Mouse (Mus musculus) heart, embryonic 15.5 days (tissue): ENCODE results near the gene Hp1bp3. TPM values are rescaled to one million over a fixed set of nuclear protein-coding genes. Genes with fewer than 3 reads are reported as not detected.

Experiments
- ATAC-seq: fragments of 200-750 bp; cut with Nextera tagmentation; replicated peaks from 2 replicates; pipeline ENCODE4 v1.8.0; 2017; ENCODE audit warnings: low read depth, moderate TSS enrichment; ENCODE audit not compliant: insufficient number of reproducible peaks, insufficient read depth, low FRiP score
- H3K27ac ChIP-seq: fragments of 300-500 bp; sonication (generic); 2 replicates; pipeline ENCODE4 v1.5.1; 2015; ENCODE audit warnings: mild to moderate bottlenecking, inconsistent platforms
- H3K27me3 ChIP-seq: fragments of 300-500 bp; sonication (generic); 2 replicates; pipeline ENCODE4 v1.6.1; 2015; ENCODE audit warnings: inconsistent platforms
- H3K36me3 ChIP-seq: fragments of 300-500 bp; sonication (generic); 2 replicates; pipeline ENCODE4 v1.6.1; 2015; ENCODE audit warnings: mild to moderate bottlenecking, inconsistent platforms
- H3K4me1 ChIP-seq: fragments of 300-500 bp; sonication (generic); replicated peaks from 2 replicates; pipeline ENCODE4 v1.6.1; 2015; ENCODE audit warnings: inconsistent platforms
- H3K4me2 ChIP-seq: fragments of 300-500 bp; sonication (generic); 2 replicates; pipeline ENCODE4 v1.6.1; 2015; ENCODE audit warnings: inconsistent platforms, mild to moderate bottlenecking, moderate library complexity
- H3K4me3 ChIP-seq: fragments of 300-500 bp; sonication (generic); 2 replicates; pipeline ENCODE4 v1.5.1; 2015; ENCODE audit warnings: mild to moderate bottlenecking, inconsistent platforms
- H3K9ac ChIP-seq: fragments of 300-500 bp; sonication (generic); 2 replicates; pipeline ENCODE4 v1.6.1; 2015; ENCODE audit warnings: mild to moderate bottlenecking, inconsistent platforms
- H3K9me3 ChIP-seq: fragments of 300-500 bp; sonication (generic); replicated peaks from 2 replicates; pipeline ENCODE4 v1.6.1; 2016; ENCODE audit warnings: inconsistent platforms
- WGBS: fragments of 180-500 bp; shearing (Covaris S2); methylation state at CpG from one replicate; pipeline ENCODE4 v1.1.7; 2015; ENCODE audit warnings: mixed read lengths; 5-methylcytosine and 5-hydroxymethylcytosine counted together
- polyA plus RNA-seq: library from polyadenylated mRNA; unstranded; fragments of >200 nt; fragmentation: Nextera tagmentation; extraction: Ambion mirVana; gene quantifications from 2 replicates; pipeline ENCODE4 v1.2.1, GENCODE M21; 2015

The Hp1bp3 gene
- polyA plus RNA-seq, 1 experiment from 2014 or later, result 96.1 TPM

DNA sequence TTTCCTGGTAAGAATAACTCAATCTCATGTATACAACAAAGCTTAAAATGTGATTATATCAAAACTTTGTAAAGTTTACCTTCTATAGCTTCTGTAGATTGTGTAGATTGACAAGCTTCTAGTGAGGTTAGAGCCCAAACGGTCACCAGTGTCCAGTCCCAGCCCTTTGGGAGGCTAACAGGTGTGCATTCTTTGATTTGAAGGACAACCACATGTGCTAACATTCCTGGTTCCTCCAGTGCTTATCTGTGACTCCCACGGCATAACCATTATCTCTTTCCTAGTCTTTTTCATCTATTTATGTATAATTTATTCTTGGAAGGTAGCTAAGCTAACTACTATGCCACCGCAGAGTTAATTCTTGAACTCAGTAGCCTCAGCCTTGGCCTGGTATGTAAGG lies 15.3 kb upstream of the Hp1bp3 start:
- H3K4me3 ChIP-seq, result no peak overlapping the region
- H3K27ac ChIP-seq, result no peak overlapping the region
- ATAC-seq, result no peak
- no peaks in the 10 kb centered on the region for H3K27me3 ChIP-seq
- peaks cover 76% of the 10 kb centered on the region for H3K36me3 ChIP-seq
- H3K4me1 ChIP-seq, result no peaks in the 10 kb centered on the region
- no peak overlapping the region for H3K9ac ChIP-seq
- H3K4me2 ChIP-seq, result no peak overlapping the region
- WGBS, result 71% methylated on average over 3 of the region's 3 CpGs
- no peaks in the 10 kb centered on the region for H3K9me3 ChIP-seq

- H3K4me2 ChIP-seq, result no peak overlapping the region
- 37% methylated on average over 9 of the region's 9 CpGs for WGBS
- H3K4me1 ChIP-seq, result no peaks in the 10 kb centered on the region
- peaks cover 73% of the 10 kb centered on the region for H3K36me3 ChIP-seq
- no peaks in the 10 kb centered on the region for H3K27me3 ChIP-seq
- no peak for ATAC-seq
- peak overlapping the region; percentile 7; the same call in 1 of the 2 replicates for H3K27ac ChIP-seq
- no peaks in the 10 kb centered on the region for H3K9me3 ChIP-seq
- no peak overlapping the region for H3K4me3 ChIP-seq
- H3K9ac ChIP-seq, result no peak overlapping the region
Measured at GRCm38 (mm10) chr4:138201696-138202095, 14.4 kb upstream of the Hp1bp3 start.

DNA sequence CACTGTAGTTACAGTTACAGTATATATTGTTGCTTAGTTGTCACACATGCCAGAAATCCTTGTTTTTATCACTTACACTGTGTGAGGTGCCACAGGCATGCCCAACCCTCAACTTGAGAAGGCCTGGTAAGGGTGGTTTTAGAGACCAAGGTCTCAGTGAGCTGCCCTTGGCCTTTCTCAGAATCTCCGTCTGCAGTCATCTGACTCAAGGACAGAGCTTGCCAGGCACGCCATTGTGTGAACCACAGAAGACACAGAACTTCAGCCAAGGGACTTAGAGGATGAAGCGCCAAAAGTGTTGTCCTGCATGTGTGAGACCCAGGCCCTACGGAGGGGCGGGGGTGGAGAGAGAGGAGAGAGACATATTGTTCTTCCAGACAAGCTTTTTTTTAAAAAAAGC lies 6.0 kb upstream of the Hp1bp3 start:
- H3K36me3 ChIP-seq, result peaks cover 40% of the 10 kb centered on the region
- H3K4me2 ChIP-seq, result no peak overlapping the region
- H3K27ac ChIP-seq, result no peak overlapping the region
- no peaks in the 10 kb centered on the region for H3K9me3 ChIP-seq
- H3K4me1 ChIP-seq, result no peaks in the 10 kb centered on the region
- H3K9ac ChIP-seq, result no peak overlapping the region
- H3K4me3 ChIP-seq, result no peak overlapping the region
- 91% methylated on average over 5 of the region's 5 CpGs for WGBS
- ATAC-seq, result no peak
- H3K27me3 ChIP-seq, result no peaks in the 10 kb centered on the region

DNA sequence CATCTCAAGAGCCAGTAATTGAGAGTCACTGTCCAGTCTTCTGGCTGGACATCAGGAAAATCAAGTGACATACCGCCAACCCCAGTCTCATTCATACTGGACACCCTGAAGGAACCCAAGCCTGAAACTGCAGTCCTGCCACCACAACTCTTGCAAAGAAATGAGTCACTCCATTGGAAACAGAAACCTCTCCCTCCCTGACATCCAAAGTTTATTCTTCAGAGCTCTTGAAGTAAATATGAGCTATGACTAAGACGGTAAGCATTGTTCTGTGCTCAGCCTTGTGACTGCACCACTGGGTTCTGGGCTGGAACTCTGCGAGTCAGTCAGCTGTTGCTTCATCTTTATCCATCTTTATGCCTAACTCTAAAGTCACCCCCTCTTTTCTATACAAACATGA lies 2.2 kb upstream of the Hp1bp3 start:
- H3K9me3 ChIP-seq, result no peaks in the 10 kb centered on the region
- WGBS, result 71% methylated on average over 3 of the region's 3 CpGs

DNA sequence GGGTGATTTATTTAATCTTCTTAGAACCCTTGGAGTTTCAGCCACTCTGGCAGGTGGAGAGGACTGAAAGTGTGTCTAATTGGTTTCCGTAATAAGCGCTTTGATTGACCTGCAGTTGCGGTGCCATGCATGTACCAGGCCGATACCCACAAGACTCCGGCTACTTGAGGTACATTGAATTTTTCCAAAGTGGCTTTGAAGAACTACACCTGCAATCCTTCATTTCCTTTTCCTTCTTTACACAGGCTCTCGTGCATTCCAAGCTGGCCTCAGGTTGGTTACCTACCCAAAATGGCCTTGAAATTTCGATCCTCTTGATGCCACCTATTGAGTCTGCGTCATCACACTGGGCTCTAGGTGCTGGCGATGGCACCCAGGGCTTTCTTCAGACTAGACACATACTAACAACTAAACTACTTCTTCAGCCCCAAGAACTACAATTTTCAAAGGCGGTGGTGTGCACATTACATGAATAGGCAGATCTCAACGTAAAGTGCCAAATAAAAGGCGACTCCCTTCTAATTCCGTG lies 361 bp upstream of the Hp1bp3 start:
- Histone ChIP-seq H3K9me3 (no peaks in the 10 kb centered on the region), H3K4me1 (peaks cover 31% of the 10 kb centered on the region), H3K4me3 (peak overlapping the region; percentile 93), H3K9ac (peak overlapping the region; percentile 98), H3K4me2 (peak overlapping the region; percentile 77), H3K27ac (peak overlapping the region; percentile 100), H3K27me3 (no peaks in the 10 kb centered on the region), H3K36me3 (no peaks in the 10 kb centered on the region)
- WGBS, result 44% methylated on average over 13 of the region's 13 CpGs
- ATAC-seq, result no peak

More for the DNA sequence above, 2.2 kb upstream of the Hp1bp3 start:
- Histone ChIP-seq H3K27me3 (no peaks in the 10 kb centered on the region), H3K4me2 (no peak overlapping the region), H3K36me3 (peaks cover 11% of the 10 kb centered on the region), H3K27ac (no peak overlapping the region), H3K9ac (no peak overlapping the region), H3K4me1 (peaks cover 18% of the 10 kb centered on the region), H3K4me3 (no peak overlapping the region)
- no peak for ATAC-seq

DNA sequence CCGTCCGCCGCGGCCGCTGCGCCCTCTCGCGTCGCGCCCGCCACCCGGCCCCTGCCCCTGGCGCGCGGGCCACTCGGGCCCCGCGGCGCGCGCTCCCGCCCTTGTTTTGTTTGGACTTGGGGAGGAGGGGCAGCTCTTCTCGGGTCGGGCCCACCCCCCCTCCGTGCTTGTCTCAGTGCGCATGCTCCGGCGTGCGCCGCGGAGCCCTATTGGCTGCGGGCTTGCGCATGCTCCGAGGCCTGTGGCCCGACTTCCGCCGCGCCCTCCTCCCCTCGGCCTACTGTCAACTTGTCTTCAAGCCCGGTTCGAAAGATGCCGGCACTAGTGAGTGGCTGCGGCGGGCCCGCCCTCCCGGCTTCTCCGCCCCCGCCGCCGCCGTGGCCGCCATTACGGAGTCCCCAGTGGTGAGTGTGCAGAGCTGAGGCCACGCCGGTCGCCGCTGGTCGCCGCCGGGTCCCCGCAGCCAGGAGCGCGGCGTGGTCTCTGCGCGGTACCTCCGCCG lies 846 bp downstream of the Hp1bp3 start:
- WGBS, result under 1% methylated on average over 61 of the region's 68 CpGs
- Histone ChIP-seq H3K9me3 (no peaks in the 10 kb centered on the region), H3K4me2 (peak overlapping the region; percentile 77), H3K27me3 (no peaks in the 10 kb centered on the region), H3K27ac (peak overlapping the region; percentile 100), H3K36me3 (peaks cover under 1% of the 10 kb centered on the region), H3K4me1 (peaks cover 36% of the 10 kb centered on the region), H3K9ac (peak overlapping the region; percentile 98), H3K4me3 (peak overlapping the region; percentile 93)
- peak; percentile 97 for ATAC-seq

GRCm38 (mm10) chr4:138217441-138217840 lies 1.3 kb downstream of the Hp1bp3 start:
- ATAC-seq, result peak; percentile 17; the same call in 1 of the 2 replicates
- H3K4me1 ChIP-seq, result peaks cover 40% of the 10 kb centered on the region
- under 1% methylated on average over 36 of the region's 36 CpGs for WGBS
- peak overlapping the region; percentile 93 for H3K27ac ChIP-seq
- no peaks in the 10 kb centered on the region for H3K27me3 ChIP-seq
- peak overlapping the region; percentile 96 for H3K9ac ChIP-seq
- peaks cover 5% of the 10 kb centered on the region for H3K36me3 ChIP-seq
- peak overlapping the region; percentile 93 for H3K4me3 ChIP-seq
- H3K4me2 ChIP-seq, result peak overlapping the region; percentile 74
- H3K9me3 ChIP-seq, result no peaks in the 10 kb centered on the region

DNA sequence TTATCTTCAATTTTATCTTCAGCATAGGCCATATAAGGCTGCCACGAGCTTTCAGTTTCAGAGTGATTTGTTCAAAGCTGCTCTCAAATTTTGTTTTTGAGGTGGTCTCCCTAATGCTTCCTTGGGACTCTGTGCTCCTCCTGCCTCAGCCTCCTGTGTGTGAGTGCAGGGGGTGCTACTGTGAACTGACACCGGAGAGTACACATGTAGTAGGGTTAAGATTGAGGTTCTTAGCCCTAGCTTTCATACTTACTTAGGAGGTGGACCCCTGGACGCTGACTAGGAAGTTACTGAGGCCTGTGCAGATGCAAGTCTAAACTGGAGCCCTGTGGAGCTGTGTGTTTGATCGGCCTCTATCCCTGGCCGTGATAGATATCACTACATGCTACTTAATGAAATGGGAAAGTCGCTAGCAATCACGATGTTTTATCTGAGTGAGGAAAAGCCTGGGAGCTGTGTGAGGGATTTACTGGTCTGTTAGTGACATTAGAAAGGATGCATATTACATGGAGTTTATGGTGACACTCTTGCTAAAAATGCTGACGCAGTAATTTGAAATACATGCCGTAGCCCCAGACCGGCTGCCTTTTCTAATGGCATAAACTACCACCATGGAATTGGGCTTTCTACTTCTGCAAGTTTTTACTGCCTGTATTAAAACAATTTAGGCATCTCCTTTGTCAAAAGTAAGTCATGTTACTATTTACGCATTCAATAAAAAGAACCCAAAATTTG lies 2.0 kb downstream of the Hp1bp3 start:
- Histone ChIP-seq H3K4me2 (peak overlapping the region; percentile 74), H3K36me3 (peaks cover 12% of the 10 kb centered on the region), H3K27ac (peak overlapping the region; percentile 93; the same call in 1 of the 2 replicates), H3K4me3 (peak overlapping the region; percentile 93), H3K4me1 (peaks cover 40% of the 10 kb centered on the region), H3K27me3 (no peaks in the 10 kb centered on the region), H3K9ac (peak overlapping the region; percentile 96), H3K9me3 (no peaks in the 10 kb centered on the region)
- 69% methylated on average over 11 of the region's 11 CpGs for WGBS
- no peak for ATAC-seq

DNA sequence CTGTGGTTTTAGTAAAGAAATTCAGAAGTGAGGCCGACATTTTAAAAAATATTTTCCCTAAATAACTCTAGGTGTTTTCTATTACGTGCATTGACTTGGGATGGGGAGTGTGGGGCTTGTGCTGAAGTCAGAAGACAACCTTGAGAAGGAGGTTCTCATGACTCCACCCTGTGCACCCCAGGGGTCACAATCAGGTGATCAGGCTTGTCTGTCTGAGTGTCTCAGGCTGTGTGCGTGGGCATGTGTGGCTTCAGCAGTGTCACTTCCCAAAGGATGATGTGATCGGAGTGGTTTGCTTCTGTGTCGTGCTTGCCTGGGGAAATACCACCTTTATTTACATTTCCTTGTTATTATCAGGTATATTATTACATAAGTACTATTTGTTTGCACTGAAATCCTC lies 3.2 kb downstream of the Hp1bp3 start:
- no peaks in the 10 kb centered on the region for H3K27me3 ChIP-seq
- no peaks in the 10 kb centered on the region for H3K9me3 ChIP-seq
- ATAC-seq, result no peak
- H3K9ac ChIP-seq, result no peak overlapping the region
- H3K4me1 ChIP-seq, result peaks cover 40% of the 10 kb centered on the region
- H3K4me2 ChIP-seq, result no peak overlapping the region
- 83% methylated on average over 5 of the region's 5 CpGs for WGBS
- H3K27ac ChIP-seq, result no peak overlapping the region
- H3K4me3 ChIP-seq, result no peak overlapping the region
- H3K36me3 ChIP-seq, result peaks cover 24% of the 10 kb centered on the region

- Histone ChIP-seq H3K27me3 (no peaks in the 10 kb centered on the region), H3K27ac (no peak overlapping the region), H3K4me3 (no peak overlapping the region), H3K4me1 (peaks cover 36% of the 10 kb centered on the region), H3K9ac (no peak overlapping the region), H3K9me3 (no peaks in the 10 kb centered on the region), H3K36me3 (peaks cover 38% of the 10 kb centered on the region), H3K4me2 (no peak overlapping the region)
- WGBS, result 78% methylated on average over 7 of the region's 7 CpGs
- no peak for ATAC-seq
Measured at GRCm38 (mm10) chr4:138220761-138221160, 4.7 kb downstream of the Hp1bp3 start.

DNA sequence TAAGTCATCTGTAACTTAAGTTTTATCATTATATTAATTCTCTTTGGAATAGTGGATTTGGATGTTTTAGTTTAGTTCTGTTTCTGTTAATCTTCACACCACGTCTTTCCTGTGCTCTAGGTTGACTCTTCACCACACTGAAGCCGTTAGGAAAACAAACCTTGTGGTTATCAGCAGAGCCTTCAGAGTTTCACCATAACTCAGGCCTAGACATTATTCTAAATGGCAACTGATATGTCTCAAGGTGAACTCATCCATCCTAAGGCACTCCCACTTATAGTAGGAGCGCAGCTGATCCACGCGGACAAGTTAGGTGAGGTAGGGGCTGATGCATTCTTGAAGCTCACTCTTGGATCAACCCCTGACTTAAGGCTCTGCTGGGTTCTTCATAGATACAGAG lies 5.3 kb downstream of the Hp1bp3 start:
- Histone ChIP-seq H3K9ac (no peak overlapping the region), H3K36me3 (peaks cover 44% of the 10 kb centered on the region), H3K4me2 (no peak overlapping the region), H3K27me3 (no peaks in the 10 kb centered on the region), H3K4me1 (peaks cover 33% of the 10 kb centered on the region), H3K27ac (0 out of 2 replicates have a peak overlapping the region, but pooled peaks have one; percentile 13), H3K9me3 (no peaks in the 10 kb centered on the region), H3K4me3 (no peak overlapping the region)
- WGBS, result 72% methylated on average over 5 of the region's 5 CpGs
- ATAC-seq, result no peak
